Mouse (Mus musculus): ENCODE measurements at regions not wholly inside any gene's neighbourhood (a gene's known extent, or its start where the extent isn't known, plus 50 kb on each side); places are given as distances from the start of the nearest gene placed in this dataset.

GRCm38 (mm10) chr4:47603847-47604397 lies 129.5 kb downstream of the Sec61b start:
- Histone ChIP-seq H3K9ac (ENCODE audit: low read depth, low read length, severe bottlenecking) (peak overlapping the region; percentile 60), H3K4me2 (replicated peaks; ENCODE audit: low read depth, low read length, severe bottlenecking) (peak overlapping the region; percentile 50), H3K36me3 (ENCODE audit: control insufficient read depth, insufficient read depth, low read length) (no peaks in the 10 kb centered on the region), H3K9me3 (ENCODE audit: control insufficient read depth, low read length) (no peaks in the 10 kb centered on the region), H3K27ac (replicated peaks; ENCODE audit: low read depth, low read length) (peak overlapping the region; percentile 82), H3K4me3 (replicated peaks; ENCODE audit: low read length) (peak overlapping the region; percentile 27), H3K4me1 (ENCODE audit: control insufficient read depth, insufficient read depth, low read length) (peaks cover 19% of the 10 kb centered on the region), H3K27me3 (ENCODE audit: control insufficient read depth, insufficient read depth, low read length) (no peaks in the 10 kb centered on the region)
- peak; percentile 63 for DNase-seq (ENCODE audit: low spot score)
- ATAC-seq (ENCODE audit: low FRiP score, low read depth), result peak; percentile 83
- WGBS, result 25% methylated on average over 14 of the region's 14 CpGs
- TF ChIP-seq POLR2A (IDR thresholded peaks at IDR 0.05; ENCODE audit: borderline replicate concordance, extremely low read depth, insufficient read depth, insufficient read length), result no peak

- H3K4me1 ChIP-seq (ENCODE audit: control insufficient read depth, insufficient read depth, low read length), result peaks cover 19% of the 10 kb centered on the region
- TF ChIP-seq POLR2A (IDR thresholded peaks at IDR 0.05; ENCODE audit: borderline replicate concordance, extremely low read depth, insufficient read depth, insufficient read length), result no peak
- no peak for ATAC-seq (ENCODE audit: low FRiP score, low read depth)
- no peak for DNase-seq (ENCODE audit: low spot score)
- WGBS, result 64% methylated on average over 4 of the region's 4 CpGs
- no peaks in the 10 kb centered on the region for H3K27me3 ChIP-seq (ENCODE audit: control insufficient read depth, insufficient read depth, low read length)
- H3K36me3 ChIP-seq (ENCODE audit: control insufficient read depth, insufficient read depth, low read length), result no peaks in the 10 kb centered on the region
- H3K4me2 ChIP-seq (replicated peaks; ENCODE audit: low read depth, low read length, severe bottlenecking), result no peak overlapping the region
- no peak overlapping the region for H3K4me3 ChIP-seq (replicated peaks; ENCODE audit: low read length)
- H3K9ac ChIP-seq (ENCODE audit: low read depth, low read length, severe bottlenecking), result no peak overlapping the region
- no peaks in the 10 kb centered on the region for H3K9me3 ChIP-seq (ENCODE audit: control insufficient read depth, low read length)
- no peak overlapping the region for H3K27ac ChIP-seq (replicated peaks; ENCODE audit: low read depth, low read length)
Observed at GRCm38 (mm10) chr4:47605676-47606075, 131.2 kb downstream of the Sec61b start.

GRCm38 (mm10) chr4:47608673-47609072 lies 134.2 kb downstream of the Sec61b start:
- 55% methylated on average over 5 of the region's 5 CpGs for WGBS
- H3K9ac ChIP-seq (ENCODE audit: low read depth, low read length, severe bottlenecking), result no peak overlapping the region
- H3K9me3 ChIP-seq (ENCODE audit: control insufficient read depth, low read length), result no peaks in the 10 kb centered on the region
- peaks cover 14% of the 10 kb centered on the region for H3K4me1 ChIP-seq (ENCODE audit: control insufficient read depth, insufficient read depth, low read length)
- H3K4me3 ChIP-seq (replicated peaks; ENCODE audit: low read length), result no peak overlapping the region
- no peak for TF ChIP-seq POLR2A (IDR thresholded peaks at IDR 0.05; ENCODE audit: borderline replicate concordance, extremely low read depth, insufficient read depth, insufficient read length)
- H3K4me2 ChIP-seq (replicated peaks; ENCODE audit: low read depth, low read length, severe bottlenecking), result no peak overlapping the region
- ATAC-seq (ENCODE audit: low FRiP score, low read depth), result no peak
- no peak overlapping the region for H3K27ac ChIP-seq (replicated peaks; ENCODE audit: low read depth, low read length)
- no peaks in the 10 kb centered on the region for H3K36me3 ChIP-seq (ENCODE audit: control insufficient read depth, insufficient read depth, low read length)
- no peaks in the 10 kb centered on the region for H3K27me3 ChIP-seq (ENCODE audit: control insufficient read depth, insufficient read depth, low read length)
- peak; percentile 25 for DNase-seq (ENCODE audit: low spot score)

GRCm38 (mm10) chr4:47610913-47611312 lies 136.5 kb downstream of the Sec61b start:
- Histone ChIP-seq H3K9ac (ENCODE audit: low read depth, low read length, severe bottlenecking) (no peak overlapping the region), H3K36me3 (ENCODE audit: control insufficient read depth, insufficient read depth, low read length) (no peaks in the 10 kb centered on the region), H3K4me1 (ENCODE audit: control insufficient read depth, insufficient read depth, low read length) (peaks cover 5% of the 10 kb centered on the region), H3K27ac (replicated peaks; ENCODE audit: low read depth, low read length) (no peak overlapping the region), H3K4me2 (replicated peaks; ENCODE audit: low read depth, low read length, severe bottlenecking) (no peak overlapping the region), H3K27me3 (ENCODE audit: control insufficient read depth, insufficient read depth, low read length) (no peaks in the 10 kb centered on the region), H3K9me3 (ENCODE audit: control insufficient read depth, low read length) (no peaks in the 10 kb centered on the region), H3K4me3 (replicated peaks; ENCODE audit: low read length) (no peak overlapping the region)
- WGBS, result 31% methylated on average over 5 of the region's 5 CpGs
- ATAC-seq (ENCODE audit: low FRiP score, low read depth), result no peak
- DNase-seq (ENCODE audit: low spot score), result no peak
- TF ChIP-seq POLR2A (IDR thresholded peaks at IDR 0.05; ENCODE audit: borderline replicate concordance, extremely low read depth, insufficient read depth, insufficient read length), result no peak

- no peak for TF ChIP-seq POLR2A (IDR thresholded peaks at IDR 0.05; ENCODE audit: borderline replicate concordance, extremely low read depth, insufficient read depth, insufficient read length)
- H3K9ac ChIP-seq (ENCODE audit: low read depth, low read length, severe bottlenecking), result no peak overlapping the region
- no peak overlapping the region for H3K27ac ChIP-seq (replicated peaks; ENCODE audit: low read depth, low read length)
- DNase-seq (ENCODE audit: low spot score) (no peak), ATAC-seq (ENCODE audit: low FRiP score, low read depth) (no peak)
- no peaks in the 10 kb centered on the region for H3K9me3 ChIP-seq (ENCODE audit: control insufficient read depth, low read length)
- H3K4me2 ChIP-seq (replicated peaks; ENCODE audit: low read depth, low read length, severe bottlenecking), result no peak overlapping the region
- H3K4me3 ChIP-seq (replicated peaks; ENCODE audit: low read length), result no peak overlapping the region
- H3K4me1 ChIP-seq (ENCODE audit: control insufficient read depth, insufficient read depth, low read length), result no peaks in the 10 kb centered on the region
- no peaks in the 10 kb centered on the region for H3K27me3 ChIP-seq (ENCODE audit: control insufficient read depth, insufficient read depth, low read length)
- WGBS, result 85% methylated on average over 3 of the region's 3 CpGs
- H3K36me3 ChIP-seq (ENCODE audit: control insufficient read depth, insufficient read depth, low read length), result no peaks in the 10 kb centered on the region
Observed at GRCm38 (mm10) chr4:47616525-47616924, 142.1 kb downstream of the Sec61b start.

GRCm38 (mm10) chr4:47620700-47621099 lies 146.2 kb downstream of the Sec61b start:
- Histone ChIP-seq H3K9ac (ENCODE audit: low read depth, low read length, severe bottlenecking) (no peak overlapping the region), H3K36me3 (ENCODE audit: control insufficient read depth, insufficient read depth, low read length) (no peaks in the 10 kb centered on the region), H3K4me3 (replicated peaks; ENCODE audit: low read length) (no peak overlapping the region), H3K27me3 (ENCODE audit: control insufficient read depth, insufficient read depth, low read length) (no peaks in the 10 kb centered on the region), H3K9me3 (ENCODE audit: control insufficient read depth, low read length) (no peaks in the 10 kb centered on the region), H3K4me2 (replicated peaks; ENCODE audit: low read depth, low read length, severe bottlenecking) (no peak overlapping the region), H3K4me1 (ENCODE audit: control insufficient read depth, insufficient read depth, low read length) (no peaks in the 10 kb centered on the region), H3K27ac (replicated peaks; ENCODE audit: low read depth, low read length) (no peak overlapping the region)
- ATAC-seq (ENCODE audit: low FRiP score, low read depth), result no peak
- no peak for TF ChIP-seq POLR2A (IDR thresholded peaks at IDR 0.05; ENCODE audit: borderline replicate concordance, extremely low read depth, insufficient read depth, insufficient read length)
- no peak for DNase-seq (ENCODE audit: low spot score)
- WGBS, result 65% methylated on average over 3 of the region's 3 CpGs

Measured in limb, embryonic 14.5 days (tissue).